Mouse (Mus musculus) lung, postnatal 0 days (tissue): ENCODE measurements around the gene Gm11444.

Experiments
- CTCF ChIP-seq: IDR thresholded peaks from 2 replicates; pipeline ENCODE4 v1.5.1; 2016; ENCODE audit warnings: antibody characterized with exemption, mild to moderate bottlenecking
- EP300 ChIP-seq: IDR thresholded peaks from 2 replicates; pipeline ENCODE4 v1.6.1; 2016; ENCODE audit warnings: antibody characterized with exemption, mild to moderate bottlenecking, control low read depth

- TF ChIP-seq CTCF (peak; percentile 15; the same call in 1 of the 2 replicates), EP300 (no peak)
Measured at GRCm38 (mm10) chr11:85820959-85821358, 29.2 kb downstream of the Gm11444 start.
